Mouse (Mus musculus) myocyte (in vitro differentiated cells): Measurements from ENCODE around the gene Gadd45gip1. TPM values are rescaled to one million over a fixed set of nuclear protein-coding genes. Genes with fewer than 3 reads are reported as not detected.
A peak's percentile ranks its signal among the peaks of the same experiment; 100 is the strongest.

Experiments used
- H3K27me3 ChIP-seq: one replicate; pipeline ENCODE4 v1.6.1; 2011; ENCODE audit not compliant: control insufficient read depth, insufficient read depth, insufficient read length
- H3K36me3 ChIP-seq: one replicate; pipeline ENCODE4 v1.6.1; 2011; ENCODE audit not compliant: control insufficient read depth, insufficient read depth
- H3K4me2 ChIP-seq: one replicate; pipeline ENCODE4 v1.6.1; 2011; ENCODE audit warnings: low read depth, control low read depth
- H3K4me3 ChIP-seq: one replicate; pipeline ENCODE4 v1.5.1; 2011; ENCODE audit warnings: mild to moderate bottlenecking, control low read depth, moderate library complexity
- H3K79me2 ChIP-seq: one replicate; pipeline ENCODE4 v1.6.1; 2011; ENCODE audit not compliant: control insufficient read depth, insufficient read depth
- H3ac ChIP-seq: one replicate; pipeline ENCODE4 v1.6.1; 2011; ENCODE audit not compliant: control insufficient read depth, insufficient read length
- CEBPB ChIP-seq: IDR thresholded peaks from 2 replicates; pipeline ENCODE4 v1.6.1; 2011; ENCODE audit warnings: mild to moderate bottlenecking, moderate library complexity; ENCODE audit not compliant: poor library complexity, insufficient read depth, severe bottlenecking
- E2F4 ChIP-seq: IDR thresholded peaks from one replicate; pipeline ENCODE4 v1.6.1; 2011; ENCODE audit warnings: mild to moderate bottlenecking, control low read depth, moderate library complexity; ENCODE audit not compliant: insufficient read depth
- MAX ChIP-seq: IDR thresholded peaks from one replicate; pipeline ENCODE4 v1.6.1; 2011; ENCODE audit warnings: low read depth, mild to moderate bottlenecking, control low read depth
- MYOD1 ChIP-seq, 3 experiments: IDR thresholded peaks; one replicate each; pipeline ENCODE4 v1.6.1; 2011; ENCODE audit warnings: control low read depth in 2 of 3, low read depth in 2 of 3, mild to moderate bottlenecking in 2 of 3, moderate library complexity in 1 of 3; ENCODE audit not compliant: insufficient read length in 2 of 3, control insufficient read depth in 1 of 3
- MYOG ChIP-seq, 3 experiments: IDR thresholded peaks; one replicate each; pipeline ENCODE4 v1.6.1; 2011; ENCODE audit warnings: control low read depth in 2 of 3, low read depth in 2 of 3, mild to moderate bottlenecking in 2 of 3; ENCODE audit not compliant: insufficient read length in 2 of 3, control insufficient read depth in 1 of 3, insufficient read depth in 1 of 3
- POLR2A ChIP-seq: IDR thresholded peaks from one replicate; pipeline ENCODE4 v1.6.1; 2011; ENCODE audit warnings: low read depth, mild to moderate bottlenecking, control low read depth, moderate library complexity; ENCODE audit not compliant: insufficient read length
- POLR2AphosphoS2 ChIP-seq: IDR thresholded peaks from one replicate; pipeline ENCODE4 v1.6.1; 2011; ENCODE audit warnings: low read depth, control low read depth; ENCODE audit not compliant: insufficient read length
- REST ChIP-seq: IDR thresholded peaks from one replicate; pipeline ENCODE4 v1.6.1; 2011; ENCODE audit warnings: mild to moderate bottlenecking, control low read depth, moderate library complexity; ENCODE audit not compliant: insufficient read depth, insufficient read length
- SRF ChIP-seq: IDR thresholded peaks from one replicate; pipeline ENCODE4 v1.6.1; 2011; ENCODE audit warnings: low read depth; ENCODE audit not compliant: control insufficient read depth, insufficient read length
- TCF12 ChIP-seq: IDR thresholded peaks from one replicate; pipeline ENCODE4 v1.6.1; 2011; ENCODE audit warnings: mild to moderate bottlenecking, control low read depth; ENCODE audit not compliant: poor library complexity, insufficient read depth, severe bottlenecking
- TCF3 ChIP-seq: IDR thresholded peaks from one replicate; pipeline ENCODE4 v1.6.1; 2011; ENCODE audit warnings: low read depth, control low read depth; ENCODE audit not compliant: insufficient read length
- USF1 ChIP-seq: IDR thresholded peaks from one replicate; pipeline ENCODE4 v1.6.1; 2011; ENCODE audit warnings: low read depth, mild to moderate bottlenecking, control low read depth, moderate library complexity
- polyA plus RNA-seq: library from polyadenylated mRNA; unstranded; fragments of >200 nt; fragmentation: generic; extraction: Trizol; gene quantifications from one replicate; pipeline ENCODE4 v1.2.1, GENCODE M21; 2012; ENCODE audit warnings: missing spikeins

Gadd45gip1 gene
- polyA plus RNA-seq, 1 experiment: 21.8 TPM

GRCm38 (mm10) chr8:84810896-84811295, 20.4 kb upstream of the Gadd45gip1 start:
- Histone ChIP-seq H3K4me3 (no peak overlapping the region), H3K79me2 (no peaks in the 10 kb centered on the region), H3K27me3 (no peaks in the 10 kb centered on the region), H3K4me2 (peak overlapping the region; percentile 82), H3K36me3 (no peaks in the 10 kb centered on the region), H3ac (no peak overlapping the region)
- TF ChIP-seq MYOD1 (IDR thresholded peaks at IDR 0.05; ENCODE audit: control insufficient read depth in 1 of 3, insufficient read length in 2 of 3, low read depth in 2 of 3): no peak
- no peak for TF ChIP-seq POLR2AphosphoS2
- TF ChIP-seq TCF12: no peak
- TF ChIP-seq TCF3: no peak
- TF ChIP-seq E2F4: no peak
- no peak for TF ChIP-seq MAX
- TF ChIP-seq SRF: no peak
- TF ChIP-seq POLR2A: no peak
- TF ChIP-seq MYOG (IDR thresholded peaks at IDR 0.05; ENCODE audit: control insufficient read depth in 1 of 3, insufficient read depth in 1 of 3, insufficient read length in 2 of 3, low read depth in 2 of 3): peak in 1 of 3 experiments; percentile 6

GRCm38 (mm10) chr8:84811303-84811702, 20.0 kb upstream of the Gadd45gip1 start:
- no peaks in the 10 kb centered on the region for H3K79me2 ChIP-seq
- H3K4me3 ChIP-seq: no peak overlapping the region
- no peaks in the 10 kb centered on the region for H3K36me3 ChIP-seq
- peak overlapping the region; percentile 82 for H3K4me2 ChIP-seq
- no peaks in the 10 kb centered on the region for H3K27me3 ChIP-seq
- H3ac ChIP-seq: no peak overlapping the region
- TF ChIP-seq TCF3: no peak
- no peak for TF ChIP-seq MYOD1 (IDR thresholded peaks at IDR 0.05; ENCODE audit: control insufficient read depth in 1 of 3, insufficient read length in 2 of 3, low read depth in 2 of 3)
- no peak for TF ChIP-seq MYOG (IDR thresholded peaks at IDR 0.05; ENCODE audit: control insufficient read depth in 1 of 3, insufficient read depth in 1 of 3, insufficient read length in 2 of 3, low read depth in 2 of 3)
- TF ChIP-seq POLR2A: no peak
- TF ChIP-seq REST: no peak
- TF ChIP-seq SRF: no peak
- no peak for TF ChIP-seq USF1
- TF ChIP-seq TCF12: no peak
- TF ChIP-seq MAX: no peak
- no peak for TF ChIP-seq CEBPB
- TF ChIP-seq POLR2AphosphoS2: no peak
- TF ChIP-seq E2F4: no peak

GRCm38 (mm10) chr8:84813059-84813458, 18.3 kb upstream of the Gadd45gip1 start:
- H3K27me3 ChIP-seq: no peaks in the 10 kb centered on the region
- no peak overlapping the region for H3K4me2 ChIP-seq
- H3ac ChIP-seq: no peak overlapping the region
- no peaks in the 10 kb centered on the region for H3K79me2 ChIP-seq
- no peaks in the 10 kb centered on the region for H3K36me3 ChIP-seq
- TF ChIP-seq MYOG (IDR thresholded peaks at IDR 0.05; ENCODE audit: control insufficient read depth in 1 of 3, insufficient read depth in 1 of 3, insufficient read length in 2 of 3, low read depth in 2 of 3) (no peak), POLR2A (no peak), TCF3 (no peak), POLR2AphosphoS2 (no peak), CEBPB (no peak), MAX (no peak), SRF (no peak), TCF12 (no peak), MYOD1 (IDR thresholded peaks at IDR 0.05; ENCODE audit: control insufficient read depth in 1 of 3, insufficient read length in 2 of 3, low read depth in 2 of 3) (no peak), REST (no peak), USF1 (no peak), E2F4 (no peak)
- H3K4me3 ChIP-seq: no peak overlapping the region

- Histone ChIP-seq H3K79me2 (no peaks in the 10 kb centered on the region), H3K36me3 (no peaks in the 10 kb centered on the region), H3K27me3 (no peaks in the 10 kb centered on the region), H3K4me2 (no peak overlapping the region), H3ac (no peak overlapping the region), H3K4me3 (no peak overlapping the region)
- no peak for TF ChIP-seq TCF12
- TF ChIP-seq MYOD1 (IDR thresholded peaks at IDR 0.05; ENCODE audit: control insufficient read depth in 1 of 3, insufficient read length in 2 of 3, low read depth in 2 of 3): no peak
- no peak for TF ChIP-seq MYOG (IDR thresholded peaks at IDR 0.05; ENCODE audit: control insufficient read depth in 1 of 3, insufficient read depth in 1 of 3, insufficient read length in 2 of 3, low read depth in 2 of 3)
- no peak for TF ChIP-seq USF1
- TF ChIP-seq REST: no peak
- TF ChIP-seq POLR2A: no peak
- TF ChIP-seq TCF3: no peak
- TF ChIP-seq E2F4: no peak
- no peak for TF ChIP-seq SRF
These were observed 17.5 kb upstream of the Gadd45gip1 start for GRCm38 (mm10) chr8:84813830-84814229.

GRCm38 (mm10) chr8:84814240-84814554, 17.1 kb upstream of the Gadd45gip1 start:
- H3K79me2 ChIP-seq: no peaks in the 10 kb centered on the region
- H3K4me3 ChIP-seq: no peak overlapping the region
- no peaks in the 10 kb centered on the region for H3K36me3 ChIP-seq
- H3ac ChIP-seq: no peak overlapping the region
- no peak overlapping the region for H3K4me2 ChIP-seq
- H3K27me3 ChIP-seq: no peaks in the 10 kb centered on the region
- TF ChIP-seq MYOD1 (IDR thresholded peaks at IDR 0.05; ENCODE audit: control insufficient read depth in 1 of 3, insufficient read length in 2 of 3, low read depth in 2 of 3): no peak
- no peak for TF ChIP-seq TCF12
- TF ChIP-seq CEBPB: no peak
- TF ChIP-seq POLR2AphosphoS2: no peak
- TF ChIP-seq MAX: no peak
- no peak for TF ChIP-seq TCF3
- no peak for TF ChIP-seq USF1
- TF ChIP-seq REST: no peak
- TF ChIP-seq POLR2A: no peak
- no peak for TF ChIP-seq SRF
- TF ChIP-seq MYOG (IDR thresholded peaks at IDR 0.05; ENCODE audit: control insufficient read depth in 1 of 3, insufficient read depth in 1 of 3, insufficient read length in 2 of 3, low read depth in 2 of 3): no peak
- no peak for TF ChIP-seq E2F4
